Mouse (Mus musculus): ENCODE results near the gene Usp29.
"Not testable (repeated sequence)": the region's sequence is repeated elsewhere in the genome, so short reads cannot be mapped to it uniquely, and the experiment has no call there.

Gene Usp29

DNA sequence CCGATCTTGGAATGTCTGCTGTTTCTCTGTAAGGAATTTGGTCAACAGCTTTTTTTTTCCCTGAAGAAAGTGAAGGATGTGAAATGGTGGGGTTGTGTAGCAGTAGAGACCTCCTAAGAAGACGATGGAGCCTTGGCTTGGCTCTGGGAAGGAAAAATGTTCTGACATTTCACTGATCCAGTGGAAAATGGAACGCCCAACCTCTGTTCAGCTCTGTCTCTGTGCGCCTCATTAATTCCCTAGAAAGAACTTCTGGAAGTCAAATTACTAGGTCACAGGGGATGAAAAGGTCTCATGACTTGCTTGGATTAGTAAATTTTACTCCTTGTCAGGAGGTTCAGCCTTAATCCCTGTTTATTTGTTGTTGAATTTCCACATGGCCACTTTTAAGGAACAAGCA, 92.3 kb downstream of the Usp29 start:
- DNase-seq: peak; percentile 40

DNA sequence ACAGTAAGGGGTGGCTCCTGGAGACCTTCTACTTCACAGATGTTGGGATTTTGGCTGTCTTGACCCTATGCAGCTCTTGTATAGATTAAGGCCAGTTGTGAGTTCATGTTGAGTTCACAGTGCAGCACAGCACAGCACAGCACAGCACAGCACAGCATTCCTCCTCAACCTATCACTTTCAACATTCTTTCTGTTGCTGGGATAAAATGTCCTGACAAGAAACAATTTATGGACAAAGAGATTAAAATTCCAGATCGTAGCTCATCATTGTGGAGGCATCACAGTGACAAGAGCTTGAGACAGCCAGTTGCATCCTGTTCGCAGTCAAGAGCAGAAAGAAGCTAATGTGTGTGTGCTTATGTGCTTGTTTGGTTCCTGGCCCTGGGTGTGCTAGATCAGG, 93.3 kb downstream of the Usp29 start:
- no peak for DNase-seq

DNA sequence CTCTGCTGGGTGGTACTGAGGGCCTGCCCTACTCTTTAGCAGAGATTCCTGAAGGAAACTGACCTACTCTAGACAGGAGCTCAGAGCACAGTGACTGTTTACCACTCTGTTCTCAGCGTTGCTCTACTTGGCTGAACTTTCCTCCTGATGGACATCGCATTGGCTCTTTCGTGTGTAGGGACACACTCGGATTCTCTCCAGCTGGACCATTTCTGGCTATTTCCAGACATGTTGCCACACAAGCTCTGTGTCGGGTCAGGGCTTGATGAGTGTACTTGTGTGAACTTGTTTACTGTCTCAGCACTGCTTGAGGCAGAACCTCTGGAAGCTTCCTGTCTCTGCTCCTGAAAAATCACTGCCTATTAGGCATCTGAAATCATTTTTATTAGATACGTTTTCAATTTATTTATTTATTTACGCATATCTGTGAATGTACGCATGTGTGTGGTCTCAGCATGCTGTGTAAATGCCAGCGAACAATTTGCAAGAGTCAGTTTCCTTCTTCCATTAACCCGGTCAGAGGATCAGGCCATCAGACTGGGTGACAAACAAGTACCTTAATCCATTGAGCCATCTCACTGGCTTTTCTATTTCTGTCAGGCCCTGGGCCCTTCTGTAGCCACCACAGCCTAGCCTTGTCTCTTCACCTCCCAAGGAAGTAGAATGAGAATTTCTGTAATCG, 95.7 kb downstream of the Usp29 start:
- DNase-seq: peak; percentile 72

DNA sequence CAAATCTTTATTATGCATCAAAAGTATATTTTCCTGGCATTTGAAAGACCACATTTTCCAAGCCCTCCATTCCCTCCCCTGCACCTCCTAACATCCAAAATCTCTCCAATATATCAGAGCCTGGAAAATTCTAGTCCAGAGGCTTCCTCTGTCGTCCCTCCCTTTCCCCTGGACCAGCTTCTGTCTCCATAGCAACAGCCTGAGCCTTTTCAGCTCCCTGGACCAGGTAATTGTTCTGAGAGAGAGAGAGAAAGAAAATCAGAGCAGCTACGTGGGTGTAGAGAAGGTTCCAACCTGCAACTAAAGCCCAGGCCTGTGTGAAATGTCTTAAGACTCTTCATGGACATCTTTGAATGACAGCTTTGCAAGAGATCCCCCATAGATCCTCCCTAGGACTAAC, 98.8 kb downstream of the Usp29 start:
- DNase-seq: no peak

DNA sequence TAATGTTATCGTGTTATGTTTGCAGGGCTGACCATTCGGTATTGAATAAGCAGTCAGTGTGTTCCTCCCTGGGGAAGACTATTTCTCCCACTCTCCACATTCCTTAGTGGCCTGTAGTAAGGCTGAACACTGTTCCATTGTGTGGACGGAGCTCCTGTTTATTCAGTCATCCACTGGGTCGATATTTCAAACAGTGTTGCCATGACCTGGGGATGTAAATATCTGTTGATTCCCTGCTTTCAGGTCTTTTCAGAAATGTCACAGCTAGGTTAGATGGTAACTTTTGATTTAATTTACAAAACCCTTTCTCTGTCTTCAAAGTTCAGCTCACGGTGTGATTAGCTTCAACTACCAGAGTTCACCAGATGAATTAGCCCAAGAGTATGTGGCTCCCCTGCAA, 104.6 kb downstream of the Usp29 start:
- no peak for DNase-seq

DNA sequence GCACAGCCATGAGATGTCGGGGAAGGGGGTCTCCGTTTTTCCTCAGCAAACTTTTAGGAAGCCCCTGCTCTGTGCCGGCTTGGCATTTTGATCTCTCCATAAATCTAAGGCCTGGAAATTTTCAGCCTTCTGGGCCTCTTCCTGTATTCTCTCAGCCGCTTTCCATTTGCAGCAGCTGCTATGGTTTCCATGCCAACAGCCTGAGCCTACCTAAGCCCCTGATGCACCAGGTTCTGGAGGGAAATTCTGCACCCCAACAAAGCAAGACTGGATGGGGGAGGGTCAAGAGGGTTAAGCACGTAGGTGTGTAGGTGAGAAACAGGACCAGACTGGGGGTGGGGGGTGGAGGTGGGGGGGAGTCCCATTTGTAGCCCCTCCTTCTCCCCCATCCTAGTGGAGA, 105.0 kb downstream of the Usp29 start:
- DNase-seq: no peak

DNA sequence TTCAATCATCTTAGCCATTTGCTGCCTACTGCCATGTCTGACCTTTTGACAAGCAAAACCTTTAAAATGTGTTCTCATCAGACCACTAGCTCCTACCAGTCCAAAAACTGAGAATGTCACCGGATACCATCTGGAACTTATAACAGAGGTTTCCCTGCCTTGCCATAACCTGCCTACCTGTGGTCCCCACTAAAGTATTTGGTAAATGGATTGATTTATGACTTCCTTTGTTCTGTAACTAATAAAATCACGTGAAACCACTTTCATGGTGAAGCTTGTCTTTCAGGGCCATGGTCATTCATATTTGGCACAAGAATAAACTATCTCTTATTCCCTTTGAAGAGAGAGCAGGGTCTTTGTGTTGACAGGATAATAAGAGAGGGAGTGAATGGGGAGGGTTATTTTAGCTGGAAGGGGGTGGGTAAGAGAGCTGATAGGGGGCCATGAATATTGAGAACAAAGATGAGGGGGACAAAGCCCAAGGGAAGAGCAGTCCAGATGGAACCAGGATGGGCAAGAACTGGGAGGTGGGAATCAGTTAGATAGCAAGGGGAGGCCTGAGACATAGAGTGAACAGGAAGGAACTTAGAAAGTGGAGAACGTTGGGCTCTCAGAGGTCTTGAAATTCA, 107.0 kb downstream of the Usp29 start:
- DNase-seq: no peak

DNA sequence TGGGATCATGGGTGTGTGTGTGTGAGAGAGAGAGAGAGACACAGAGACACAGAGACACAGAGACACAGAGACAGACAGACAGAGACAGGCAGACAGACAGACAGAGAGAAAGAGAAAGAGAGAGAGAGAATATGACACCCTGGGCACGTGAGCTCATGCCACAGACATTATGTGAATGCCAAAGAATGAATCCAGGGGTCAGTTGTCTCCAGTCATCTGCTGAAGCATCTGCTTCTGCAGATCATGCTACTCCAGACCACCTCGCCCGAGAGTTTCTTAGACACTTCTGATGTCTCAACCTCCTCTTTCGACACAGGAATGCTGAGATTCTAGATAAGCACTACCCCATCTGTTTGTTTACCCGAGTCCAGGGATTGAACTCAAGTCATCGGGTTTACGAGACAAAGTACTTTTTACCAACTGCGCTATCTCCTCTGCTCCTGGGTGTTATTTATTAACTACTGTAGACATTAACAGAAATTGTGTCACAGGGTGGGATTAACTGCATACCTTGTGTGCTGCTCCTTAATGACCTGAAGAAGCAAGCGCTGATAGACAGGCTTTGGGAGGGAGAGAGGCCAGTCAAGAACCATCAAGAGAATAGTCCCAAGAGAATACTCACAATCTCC, 107.7 kb downstream of the Usp29 start:
- DNase-seq: no peak

DNA sequence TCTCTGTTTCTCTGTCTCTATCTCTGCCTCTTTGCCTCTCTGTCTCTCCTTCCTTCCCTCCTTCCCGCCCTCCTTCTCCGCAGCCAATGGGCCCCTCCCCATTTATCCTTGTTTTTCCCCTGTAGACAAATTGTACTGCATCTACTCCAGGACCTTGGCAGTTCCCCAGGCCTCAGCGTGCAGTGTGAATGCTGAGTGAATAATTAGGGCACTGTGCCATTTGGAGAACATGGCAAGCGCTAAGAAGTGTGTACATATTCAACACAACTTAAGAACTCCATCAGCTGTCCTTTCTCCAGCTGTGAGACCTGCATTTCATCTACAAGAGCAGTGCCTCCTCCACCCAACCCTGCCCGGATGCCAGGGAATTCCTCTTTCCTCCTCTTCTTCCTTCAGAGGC, 110.5 kb downstream of the Usp29 start:
- peak; percentile 26 for DNase-seq

DNA sequence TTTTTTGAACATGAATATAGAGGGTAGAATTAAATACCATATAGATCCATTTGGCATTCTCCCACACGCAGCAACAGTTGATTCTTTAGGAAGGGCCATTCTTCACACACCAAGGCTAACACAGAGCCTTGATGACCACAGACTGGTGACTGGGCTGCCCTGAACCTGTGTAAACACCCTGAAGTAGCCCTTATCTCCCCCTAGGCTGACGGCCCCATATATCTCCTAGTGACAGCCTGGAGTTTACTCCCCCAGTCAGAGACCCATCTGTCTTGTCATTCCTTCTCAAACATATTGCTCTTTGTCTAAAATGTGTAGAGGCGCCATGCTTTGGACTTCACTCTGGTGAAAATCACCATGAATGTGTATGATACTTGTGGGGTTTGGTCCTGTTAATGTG, 119.1 kb downstream of the Usp29 start:
- DNase-seq: no peak

DNA sequence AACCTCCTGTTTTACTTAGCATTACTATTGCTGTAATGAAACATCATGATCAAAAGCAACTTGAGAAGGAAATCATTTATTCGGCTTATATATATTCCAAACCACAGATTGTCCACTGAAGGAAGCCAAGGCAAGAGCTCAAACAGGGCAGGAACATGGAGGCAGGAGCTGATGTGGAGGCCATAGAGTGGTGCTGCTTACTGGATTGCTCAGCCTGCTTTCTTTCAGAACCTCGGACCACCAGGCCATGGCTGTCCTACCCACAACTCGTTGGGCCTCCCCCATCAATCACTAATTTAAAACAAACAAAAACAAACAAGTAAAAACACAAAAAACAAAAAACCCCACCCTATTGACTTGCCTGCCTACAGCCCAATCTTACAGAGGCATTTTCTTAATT, 119.9 kb downstream of the Usp29 start:
- DNase-seq: no peak

DNA sequence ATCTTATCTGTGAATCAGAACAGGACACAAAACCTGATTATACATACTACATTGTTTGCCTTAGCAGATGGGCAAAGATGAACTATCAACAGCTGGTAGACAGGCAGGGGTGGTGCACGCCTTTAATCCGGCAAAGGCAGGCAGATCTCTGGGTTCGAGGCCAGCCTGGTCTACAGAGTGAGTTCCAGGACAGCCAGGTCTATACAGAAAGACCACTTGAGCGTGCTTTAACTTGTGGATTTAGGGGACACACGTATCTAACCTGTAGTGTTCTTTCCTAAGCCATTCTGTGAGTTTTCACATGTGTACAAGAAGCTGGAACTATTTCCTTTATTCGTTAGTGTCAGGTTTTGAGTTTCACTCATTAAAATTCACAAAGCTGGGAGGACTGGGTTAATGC, 120.9 kb downstream of the Usp29 start:
- no peak for DNase-seq

DNA sequence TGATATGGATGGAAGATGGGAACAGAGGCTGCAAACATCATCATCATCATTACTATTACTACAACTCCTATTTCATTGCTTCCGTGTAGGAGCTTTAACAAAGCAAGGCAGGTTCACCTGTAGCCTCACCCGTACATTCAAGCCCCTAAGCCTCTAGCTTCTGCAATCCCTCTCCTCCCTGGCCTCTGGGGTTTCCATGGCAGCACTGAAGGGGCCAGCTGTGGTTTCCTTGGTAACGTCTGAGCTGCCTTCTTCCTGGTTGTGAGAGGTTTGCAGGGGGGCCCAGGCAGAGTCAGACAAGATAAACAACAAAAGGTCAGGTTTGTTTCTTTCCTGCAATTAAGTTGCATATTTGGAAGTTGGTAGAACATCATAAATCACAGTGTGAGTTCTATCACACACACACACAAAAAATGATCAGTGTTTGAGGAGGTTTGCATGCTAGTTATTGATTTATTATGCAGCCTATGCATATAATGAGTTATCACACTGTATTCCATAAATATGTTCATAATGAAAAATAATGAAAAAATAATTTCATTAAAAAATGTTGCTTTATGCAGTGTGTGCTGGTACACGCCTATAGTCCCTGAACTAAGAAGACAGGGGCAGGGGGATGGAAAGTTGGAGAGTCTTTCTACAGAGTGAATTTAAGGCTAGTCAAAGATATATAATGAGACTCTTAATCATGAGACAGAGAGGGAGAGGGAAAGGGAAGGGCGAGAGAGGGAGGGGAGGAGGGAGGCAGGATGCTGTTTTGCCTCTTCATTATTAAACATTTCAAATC, 121.5 kb downstream of the Usp29 start:
- DNase-seq: peak; percentile 41

DNA sequence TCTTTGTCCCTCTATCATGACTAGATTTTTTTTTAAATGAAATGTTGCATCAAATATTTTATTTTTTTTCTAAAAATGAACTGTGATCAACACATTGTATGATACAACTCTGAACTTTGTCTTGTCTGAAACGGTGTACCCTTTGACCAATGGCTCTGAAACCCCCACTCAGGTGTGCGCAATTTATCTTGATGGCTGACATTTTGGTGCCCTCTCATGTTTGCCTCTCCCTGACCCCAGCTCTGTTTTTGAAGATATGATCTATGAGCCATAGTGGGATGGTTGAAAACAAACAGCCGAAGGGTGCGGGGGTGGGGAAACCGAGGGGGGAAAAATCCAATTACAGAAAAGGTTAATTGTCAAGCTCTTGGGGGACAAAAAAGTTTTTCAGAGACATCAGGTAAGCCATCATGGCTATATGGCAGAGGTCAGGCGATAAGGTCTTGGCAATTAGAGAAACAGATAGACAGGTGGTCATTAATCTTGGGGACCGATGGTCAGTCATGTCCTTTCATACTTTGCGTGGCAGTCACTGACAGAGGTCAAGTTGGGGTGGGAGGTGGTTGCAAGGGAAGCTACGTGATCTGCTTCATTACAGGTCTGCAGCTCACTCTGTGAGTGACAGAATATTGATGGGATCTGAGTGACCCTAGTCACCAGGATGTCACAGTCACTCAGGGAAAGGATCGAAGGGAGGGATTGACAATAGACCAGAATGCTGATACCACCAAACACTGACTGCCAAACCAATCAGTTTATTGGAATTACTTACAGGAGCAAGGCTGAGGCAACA, 125.4 kb downstream of the Usp29 start:
- DNase-seq: no peak

DNA sequence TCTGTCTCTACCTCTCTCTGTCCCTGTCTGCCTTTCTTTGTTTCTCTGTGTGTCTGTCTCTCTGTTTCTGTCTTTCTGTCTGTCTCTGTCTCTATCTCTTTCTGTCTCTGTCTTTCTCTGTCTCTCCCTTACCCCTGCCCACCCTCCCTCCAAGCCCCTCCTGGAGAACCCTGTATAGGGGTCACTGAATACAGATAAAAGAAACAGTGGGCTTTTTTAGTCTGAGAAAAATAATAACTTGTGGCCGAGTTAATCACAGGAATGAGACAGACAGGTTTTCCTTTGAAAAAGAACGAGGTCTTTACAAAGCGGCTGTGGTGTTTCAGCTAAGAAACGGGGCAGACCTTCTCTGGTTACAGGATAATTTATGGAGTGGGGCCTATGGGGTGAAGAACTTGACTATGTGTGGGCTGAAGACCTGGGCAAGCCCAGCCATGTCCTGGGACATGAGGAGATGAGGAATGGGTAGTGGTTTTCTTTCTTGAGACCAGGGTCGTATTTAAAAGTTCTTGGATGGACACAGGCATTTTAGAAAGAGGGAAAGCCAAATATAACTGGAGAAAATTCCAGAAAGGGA, 128.4 kb downstream of the Usp29 start:
- no peak for DNase-seq

DNA sequence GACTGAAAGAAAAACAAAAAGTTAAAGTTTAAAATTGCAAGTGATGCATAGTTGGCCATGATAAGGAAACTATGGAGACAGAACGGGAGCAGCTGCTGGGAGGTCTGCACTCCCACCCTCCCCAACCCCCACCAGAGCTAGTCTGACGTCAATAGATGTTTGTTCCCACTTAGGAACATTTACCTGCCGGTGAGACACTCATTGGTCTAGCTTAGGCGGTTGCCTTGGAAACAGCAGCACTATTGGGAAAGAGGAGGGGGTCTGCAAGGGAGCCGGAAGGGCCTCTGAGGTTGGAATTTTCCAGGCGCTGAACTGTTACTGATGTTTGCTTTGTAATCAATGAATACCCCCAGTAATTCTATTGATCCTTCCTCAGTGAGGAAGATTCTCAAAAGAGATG, 130.3 kb downstream of the Usp29 start:
- DNase-seq: no peak

DNA sequence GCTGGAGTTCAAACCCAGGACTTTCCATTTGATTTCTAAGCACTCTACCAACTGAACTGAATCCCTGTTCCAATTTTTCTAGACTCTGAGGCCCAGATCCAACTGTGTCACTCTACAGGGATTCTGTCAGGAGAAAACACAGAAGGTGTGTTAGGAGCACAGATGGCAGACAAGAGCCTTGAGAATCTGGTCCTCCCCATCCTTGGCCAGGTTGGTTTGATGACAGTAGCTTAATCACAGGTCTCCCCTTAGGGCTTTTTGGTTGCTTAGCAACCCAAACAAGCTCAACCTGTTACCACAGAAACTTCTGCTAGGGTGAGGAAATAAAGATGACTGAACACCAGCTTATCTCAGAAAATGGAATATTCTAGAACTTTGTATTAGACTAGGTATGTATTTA, 136.0 kb downstream of the Usp29 start:
- no peak for DNase-seq

DNA sequence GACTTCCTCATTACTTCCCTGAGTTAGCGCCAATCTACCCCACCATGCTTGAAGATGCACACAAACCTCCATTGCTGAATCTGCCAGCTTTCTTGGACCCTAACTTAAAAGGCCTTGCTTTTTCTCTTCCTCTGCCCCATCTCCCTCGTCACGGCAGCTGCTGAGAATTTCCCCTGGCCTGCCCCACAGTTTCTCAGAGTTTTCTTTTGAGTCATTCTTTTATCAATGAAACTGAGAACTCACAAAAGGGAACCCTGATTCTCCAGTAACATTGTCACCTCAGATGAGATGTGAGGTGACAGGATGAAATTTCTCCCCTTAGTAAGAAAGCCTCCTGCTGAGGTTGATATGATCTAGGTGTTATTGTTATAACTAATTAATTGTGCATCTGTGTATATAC, 138.5 kb downstream of the Usp29 start:
- no peak for DNase-seq

DNA sequence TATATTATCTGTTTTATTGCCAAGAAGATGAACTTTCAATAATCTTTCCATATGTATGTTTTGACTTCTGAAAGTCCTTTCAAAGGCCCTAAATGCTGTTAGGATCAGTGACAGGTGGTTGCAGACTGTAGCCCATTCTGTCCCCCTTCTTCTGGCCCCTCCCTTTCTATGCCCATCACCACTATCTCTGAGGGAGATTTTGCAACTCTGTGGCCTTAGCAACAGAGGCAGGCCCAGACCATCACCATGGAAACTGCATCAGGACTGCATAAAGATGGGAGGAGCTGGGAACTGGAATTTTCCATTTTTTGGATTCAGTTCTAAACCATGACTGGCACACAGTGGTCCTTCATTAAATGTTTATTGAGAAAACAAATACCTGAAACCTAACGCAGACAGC, 139.2 kb downstream of the Usp29 start:
- DNase-seq: no peak

DNA sequence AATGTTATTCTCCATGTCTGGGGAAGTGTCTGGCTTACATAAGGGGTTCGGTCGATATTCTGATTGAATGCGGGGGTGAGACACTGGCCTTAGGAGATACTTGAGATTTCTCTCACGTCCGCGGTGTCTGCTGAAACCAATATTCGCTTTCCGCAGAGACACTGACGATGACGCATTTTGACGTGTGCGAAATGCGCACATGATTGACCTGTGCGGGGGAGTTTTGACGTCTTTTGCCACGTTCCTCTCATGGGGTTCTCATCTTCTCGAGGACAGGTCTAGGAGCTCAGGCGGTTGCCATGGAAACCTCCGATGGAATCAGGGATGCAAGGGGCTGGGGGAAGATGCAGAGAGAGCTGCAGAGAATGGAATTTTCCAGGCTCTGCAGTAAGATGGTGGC, 144.1 kb downstream of the Usp29 start:
- DNase-seq: no peak

DNA sequence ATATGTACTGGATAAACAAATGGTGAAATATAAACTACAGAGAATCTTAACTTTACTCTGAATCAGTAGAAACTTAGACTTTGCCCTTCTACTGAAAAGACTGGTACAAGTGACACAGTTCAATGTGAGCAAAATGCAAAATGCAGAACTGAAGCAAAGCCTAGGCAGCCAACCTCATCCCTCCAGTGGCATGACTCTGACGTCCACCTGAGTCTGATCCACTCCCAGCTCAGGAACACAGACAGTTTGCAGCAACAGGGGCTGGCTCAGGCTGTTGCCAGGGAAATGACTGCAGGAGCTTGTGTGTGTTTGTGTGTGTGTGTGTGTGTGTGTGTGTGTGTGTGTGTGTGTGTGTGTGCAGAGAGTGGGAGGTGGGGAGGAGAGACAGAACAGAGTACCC, 147.8 kb downstream of the Usp29 start:
- DNase-seq: peak; percentile 14

DNA sequence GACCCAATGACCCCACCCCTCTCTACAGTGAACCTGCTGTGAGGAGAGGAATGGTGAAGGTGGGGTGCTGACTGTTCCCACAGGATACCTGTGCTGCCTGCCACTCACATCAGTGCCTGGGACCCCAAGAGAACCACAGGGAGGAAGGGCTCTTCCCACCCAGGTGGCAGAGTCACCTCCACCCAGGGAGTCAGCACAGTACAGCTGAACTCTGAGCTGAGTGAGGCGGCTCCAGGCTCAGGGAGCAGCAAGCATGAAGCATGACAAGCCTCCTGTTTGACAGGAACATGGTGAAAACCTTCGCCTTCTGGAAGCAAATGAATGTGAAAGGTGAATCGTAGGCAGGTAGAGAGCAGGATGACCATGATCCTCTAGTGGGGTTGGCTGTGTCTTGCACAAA, 148.5 kb downstream of the Usp29 start:
- DNase-seq: not testable (repeated sequence)

All from kidney, postnatal 10 days (tissue).